Mouse (Mus musculus) left cerebral cortex, adult 11 months (tissue): ENCODE data around the gene Gm20489.

Source experiments
- DNase-seq: peaks from one replicate; pipeline ENCODE4 v3.0.0; 2022; ENCODE audit warnings: low spot score

Gene Gm20489

DNA sequence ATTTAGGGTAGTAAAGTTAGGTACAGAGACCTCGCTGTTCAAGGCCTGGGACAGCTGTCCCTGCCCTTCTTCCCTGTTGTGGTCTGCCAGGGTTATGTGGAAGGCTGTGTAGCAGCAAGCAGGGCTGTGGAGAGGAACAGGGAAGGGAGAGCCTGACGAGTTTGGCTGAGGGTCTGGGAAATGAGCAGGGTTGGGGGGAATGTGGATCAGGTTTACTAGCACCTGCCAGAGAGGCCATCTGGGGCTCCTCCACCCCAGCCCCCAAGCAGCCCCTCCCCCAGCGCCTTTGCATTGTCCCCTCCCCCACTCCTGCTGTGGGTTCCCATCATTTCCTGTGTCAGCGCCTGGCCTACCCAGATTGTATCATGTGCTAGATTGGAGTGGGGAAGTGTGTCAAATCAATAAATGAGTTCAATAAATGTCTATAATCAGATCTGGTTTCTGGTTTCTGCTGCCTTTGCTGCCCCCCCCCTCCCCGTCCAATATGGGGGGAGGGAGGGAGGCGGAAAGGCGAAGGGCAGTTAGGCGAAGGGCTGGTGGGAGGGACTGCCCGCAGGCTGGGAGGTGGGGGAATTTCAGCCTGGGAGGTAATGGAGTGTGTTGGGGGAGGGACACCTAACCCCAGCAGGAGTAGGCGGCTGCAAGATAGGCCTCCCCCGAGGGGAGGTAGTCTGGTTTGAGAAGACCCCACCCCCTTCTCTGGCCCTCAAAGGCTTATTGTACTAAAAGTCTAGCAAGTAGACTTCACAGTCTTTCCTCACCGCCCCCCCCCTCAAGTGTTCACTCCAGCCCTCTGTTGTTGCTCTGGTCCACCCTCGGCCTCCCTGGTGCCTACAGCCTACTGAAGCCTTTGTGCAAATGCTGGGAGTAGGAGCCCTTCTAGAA lies 8.1 kb downstream of the Gm20489 start:
- DNase-seq: no peak

GRCm38 (mm10) chrX:101256603-101257002 lies 12.2 kb downstream of the Gm20489 start:
- DNase-seq: no peak

- DNase-seq: no peak
Measured at GRCm38 (mm10) chrX:101254740-101255139, 14.1 kb downstream of the Gm20489 start.

- DNase-seq: peak; percentile 66
Measured at GRCm38 (mm10) chrX:101253952-101254729, 14.7 kb downstream of the Gm20489 start, which contains the start of gene Foxo4. Gene Foxo4 (plus strand): TSS chrX:101254528.

DNA sequence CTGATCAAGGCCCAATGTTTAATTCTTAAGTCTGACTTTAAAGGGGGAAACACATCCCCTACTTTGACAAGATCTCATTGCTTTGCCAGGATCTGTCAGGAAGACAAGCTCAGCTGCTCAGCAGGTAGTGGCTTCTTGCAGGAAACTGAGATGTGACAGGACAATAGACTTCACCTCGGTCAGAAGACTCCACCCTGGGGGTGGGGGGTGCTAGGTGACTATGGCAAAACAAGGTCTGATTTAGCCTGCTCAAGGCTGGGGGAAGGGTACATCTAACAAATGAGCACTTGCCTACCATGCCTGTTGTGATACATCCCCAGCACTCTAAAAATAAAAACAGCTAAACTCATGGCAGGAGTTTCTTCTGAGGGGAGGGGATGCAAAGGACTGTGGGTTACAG lies 23.8 kb downstream of the Gm20489 start:
- DNase-seq: no peak

- no peak for DNase-seq
Measured at GRCm38 (mm10) chrX:101222796-101223162, 46.0 kb downstream of the Gm20489 start.

DNA sequence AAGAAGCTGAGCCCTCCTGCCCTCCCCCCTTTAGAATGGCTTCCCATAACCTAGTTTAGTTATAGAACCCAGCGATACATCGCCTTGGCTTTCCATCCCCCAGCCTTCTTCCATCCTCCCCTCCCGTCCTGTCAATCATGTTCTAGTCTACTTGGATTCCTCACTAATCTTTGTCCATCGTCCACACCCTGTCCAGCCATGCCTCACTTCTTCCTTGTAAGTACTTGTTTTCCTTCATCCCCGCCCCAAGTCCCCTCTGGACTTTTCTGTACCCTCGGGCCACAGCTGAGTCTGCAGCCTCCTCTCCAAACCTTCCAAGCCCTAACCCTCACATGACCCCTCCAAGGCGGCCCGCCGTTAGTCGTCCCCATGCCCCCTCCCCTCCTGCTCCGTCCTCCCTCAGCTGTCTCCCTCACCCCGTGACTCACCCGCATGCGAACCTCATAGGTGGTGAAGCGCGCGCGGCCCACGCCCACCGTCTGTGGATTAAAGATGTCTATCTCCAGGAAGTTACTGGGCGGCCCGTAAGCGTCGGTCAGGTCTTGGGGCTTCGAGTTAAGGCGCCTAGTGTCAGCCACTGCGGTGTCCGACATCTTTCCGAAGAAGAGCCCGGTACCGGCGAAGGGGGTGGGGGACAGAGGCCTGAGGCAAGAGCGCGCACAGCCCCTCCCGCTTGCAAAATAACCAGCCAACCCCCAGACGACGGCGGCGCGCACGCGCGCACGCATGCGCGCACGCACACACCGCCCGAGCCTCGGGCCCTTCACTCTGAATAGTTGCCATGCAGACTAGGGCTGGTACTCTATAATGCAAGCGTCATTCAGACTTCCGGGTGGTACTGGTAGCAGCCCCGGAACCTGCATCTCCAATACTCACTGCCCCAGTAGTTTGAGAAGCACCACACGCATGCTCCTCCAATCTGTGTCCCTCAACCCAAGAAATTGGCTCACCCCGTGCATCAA lies 46.7 kb downstream of the Gm20489 start, which contains the start of gene Snx12:
Snx12 (minus strand) TSS at position 730 of the 962 bp plus-strand sequence.
- peak; percentile 91 for DNase-seq
